10 mouse cellular contexts compared by ENCODE assay signal in genomic region chr2:152410971-152411371, GRCm38 (mm10). TPM values are rescaled to one million over a fixed set of nuclear protein-coding genes. Genes with fewer than 3 reads are reported as not detected.
DNase-seq lines count a peak whose midpoint lies in the region; ATAC-seq and TF ChIP-seq lines count a peak whose summit lies in the region.
"Had no signal": no experiment of that assay in that cellular context is flagged by ENCODE, and none has a peak within 500 bp of the region (broad histone marks: within the 10 kb centered on the region; RNA-seq: fewer than 3 reads in every experiment).

No protein-coding gene starts in this region.

- no peaks in the 10 kb centered on the region for H3K27me3 ChIP-seq in E14TG2a.4 (ENCODE audit: insufficient read depth, low read length)
- no peaks in the 10 kb centered on the region for H3K27me3 ChIP-seq in hindbrain, embryonic 10.5 days (ENCODE audit: insufficient read depth, poor library complexity, severe bottlenecking)
- no peaks in the 10 kb centered on the region for H3K27me3 ChIP-seq in lung, embryonic 14.5 days (ENCODE audit: insufficient read depth, low read length)

- peaks cover 8% of the 10 kb centered on the region for H3K9me3 ChIP-seq in E14TG2a.4 (ENCODE audit: low read length)
- peaks cover 4% of the 10 kb centered on the region; the same call in 1 of the 2 replicates for H3K9me3 ChIP-seq in hindbrain, embryonic 10.5 days
- H3K9me3 ChIP-seq in lung, embryonic 14.5 days (ENCODE audit: low read depth, low read length), result peaks cover under 1% of the 10 kb centered on the region; the same call in 1 of the 2 replicates

- peaks cover 13% of the 10 kb centered on the region for H3K36me3 ChIP-seq in E14TG2a.4 (ENCODE audit: insufficient read depth, low read length)
- 0 out of 2 replicates have a peak, but pooled peaks cover 4% of the 10 kb centered on the region for H3K36me3 ChIP-seq in hindbrain, embryonic 10.5 days
- H3K36me3 ChIP-seq in lung, embryonic 14.5 days (ENCODE audit: insufficient read depth), result 0 out of 2 replicates have a peak, but pooled peaks cover 4% of the 10 kb centered on the region

- H3K27ac ChIP-seq in hindbrain, embryonic 10.5 days, result peak overlapping the region; percentile 100
- peak overlapping the region; percentile 99 for H3K27ac ChIP-seq in lung, embryonic 14.5 days (ENCODE audit: low read depth)

- no peak for TF ChIP-seq CTCF in E14TG2a.4 (conservative IDR thresholded peaks at IDR 0.05; ENCODE audit: low read length)
- TF ChIP-seq CTCF in lung, embryonic 14.5 days (IDR thresholded peaks at IDR 0.05; ENCODE audit: low read depth), result no peak

- ATAC-seq in frontal cortex, adult (ENCODE audit: low TSS enrichment), result peak; percentile 11; the same call in 1 of the 2 replicates
- ATAC-seq in lung, embryonic 14.5 days (ENCODE audit: insufficient read depth), result peak; percentile 83
- no peak for ATAC-seq in megakaryocyte progenitor cell, adult 5-6 weeks (replicated peaks; ENCODE audit: poor library complexity)

- peak; percentile 75 for DNase-seq in cerebellum, adult 9-10 months
- peak; percentile 94 for DNase-seq in hindbrain, embryonic 10.5 days (ENCODE audit: low spot score)
- DNase-seq in layer of hippocampus, adult 9-11 months, result peak; percentile 78
- peak; percentile 97 for DNase-seq in lung, embryonic 14.5 days
- DNase-seq in retina, embryonic 14.5 days (ENCODE audit: low spot score), result peak; percentile 92

- peak overlapping the region; percentile 92 for H3K4me3 ChIP-seq in E14TG2a.4 (replicated peaks; ENCODE audit: low read length)
- H3K4me3 ChIP-seq in hindbrain, embryonic 10.5 days, result peak overlapping the region; percentile 97
- peak overlapping the region; percentile 96 for H3K4me3 ChIP-seq in lung, embryonic 14.5 days (ENCODE audit: low read depth, low read length)
- H3K4me3 ChIP-seq: megakaryocyte, embryonic 14.5 days had no signal

- H3K4me2 ChIP-seq in lung, embryonic 14.5 days, result peak overlapping the region; percentile 96

- WGBS in hindbrain, embryonic 10.5 days, result under 1% methylated on average over 15 of the region's 15 CpGs
- WGBS in lung, embryonic 14.5 days, result 0% methylated on average over 15 of the region's 15 CpGs

- H3K9ac ChIP-seq in lung, embryonic 14.5 days, result peak overlapping the region; percentile 99

- H3K4me1 ChIP-seq in E14TG2a.4 (replicated peaks; ENCODE audit: low read depth, low read length), result peaks cover 55% of the 10 kb centered on the region
- peaks cover 60% of the 10 kb centered on the region for H3K4me1 ChIP-seq in hindbrain, embryonic 10.5 days (replicated peaks)
- peaks cover 21% of the 10 kb centered on the region for H3K4me1 ChIP-seq in lung, embryonic 14.5 days (ENCODE audit: insufficient read depth)

RNA-seq across cellular contexts. Expression of gene Zcchc3, which starts 3.9 kb away (rescaled TPM):
- 45.9 and 47.9 TPM in 2 replicates for polyA plus RNA-seq in hindbrain, embryonic 10.5 days (2016; fragmentation: Nextera tagmentation; extraction: Ambion mirVana)
- 38.6 and 42.3 TPM in 2 replicates for polyA plus RNA-seq in lung, embryonic 14.5 days (2014; fragmentation: Nextera tagmentation; extraction: Ambion mirVana)
- 5.3 and 5.7 TPM in 2 replicates for total RNA-seq in megakaryocyte progenitor cell, adult 5-6 weeks (2015)
- 2.8 and 4.1 TPM in 2 replicates for total RNA-seq in megakaryocyte progenitor cell, adult 5-6 weeks (2017)

RNA-seq across cellular contexts. Expression of gene 6820408C15Rik, which starts 4.4 kb away (rescaled TPM):
- 1.3 and 3.3 TPM in 2 replicates for polyA plus RNA-seq in hindbrain, embryonic 10.5 days (2016; fragmentation: Nextera tagmentation; extraction: Ambion mirVana)
- polyA plus RNA-seq in lung, embryonic 14.5 days (2014; fragmentation: Nextera tagmentation; extraction: Ambion mirVana), result 0.53 and 1.3 TPM in 2 replicates
- total RNA-seq in megakaryocyte progenitor cell, adult 5-6 weeks (2015), result not detected in 2 replicates
- total RNA-seq in megakaryocyte progenitor cell, adult 5-6 weeks (2017), result 0.29 TPM in 1 of 2 replicates, not detected in the other

RNA-seq across cellular contexts. Expression of gene Sox12, which starts 13.1 kb away (rescaled TPM):
- polyA plus RNA-seq in hindbrain, embryonic 10.5 days (2016; fragmentation: Nextera tagmentation; extraction: Ambion mirVana), result 9.5 and 11.1 TPM in 2 replicates
- polyA plus RNA-seq in lung, embryonic 14.5 days (2014; fragmentation: Nextera tagmentation; extraction: Ambion mirVana), result 17.2 and 19.4 TPM in 2 replicates
- 6.8 and 9.0 TPM in 2 replicates for total RNA-seq in megakaryocyte progenitor cell, adult 5-6 weeks (2015)
- 1.9 and 2.2 TPM in 2 replicates for total RNA-seq in megakaryocyte progenitor cell, adult 5-6 weeks (2017)

RNA-seq across cellular contexts. Expression of gene Nrsn2, which starts 34.5 kb away (rescaled TPM):
- polyA plus RNA-seq in hindbrain, embryonic 10.5 days (2016; fragmentation: Nextera tagmentation; extraction: Ambion mirVana), result 1.4 and 5.1 TPM in 2 replicates
- 0.26 TPM in 1 of 2 replicates, not detected in the other for polyA plus RNA-seq in lung, embryonic 14.5 days (2014; fragmentation: Nextera tagmentation; extraction: Ambion mirVana)
- total RNA-seq in megakaryocyte progenitor cell, adult 5-6 weeks (2015), result not detected in 2 replicates
- total RNA-seq in megakaryocyte progenitor cell, adult 5-6 weeks (2017), result not detected in 2 replicates
- total RNA-seq: MEL had no signal

RNA-seq across cellular contexts. Expression of gene Defb23, which starts 53.4 kb away (rescaled TPM):
- not detected in 2 replicates for polyA plus RNA-seq in hindbrain, embryonic 10.5 days (2016; fragmentation: Nextera tagmentation; extraction: Ambion mirVana)
- not detected in 2 replicates for polyA plus RNA-seq in lung, embryonic 14.5 days (2014; fragmentation: Nextera tagmentation; extraction: Ambion mirVana)
- not detected in 2 replicates for total RNA-seq in megakaryocyte progenitor cell, adult 5-6 weeks (2015)
- total RNA-seq in megakaryocyte progenitor cell, adult 5-6 weeks (2017), result not detected in 2 replicates
- total RNA-seq: MEL had no signal
